Mouse (Mus musculus) forebrain, postnatal 0 days (tissue): ENCODE results near the gene Ciart. TPM values are rescaled to one million over a fixed set of nuclear protein-coding genes. Genes with fewer than 3 reads are reported as not detected.

Experiments
- ATAC-seq: fragments of 200-750 bp; cut with Nextera tagmentation; 2 replicates; pipeline ENCODE4 v1.8.0; 2017; ENCODE audit warnings: mild to moderate bottlenecking, moderate library complexity
- DNase-seq: peaks from one replicate; pipeline ENCODE4 v3.0.0-alpha.2; 2015
- H3K27ac ChIP-seq: fragments of 300-500 bp; sonication (generic); 2 replicates; pipeline ENCODE4 v1.5.1; 2014; ENCODE audit warnings: low read depth, mild to moderate bottlenecking, antibody characterized with exemption, low read length, moderate library complexity, mixed read lengths
- H3K27me3 ChIP-seq: fragments of 300-500 bp; sonication (generic); 2 replicates; pipeline ENCODE4 v1.6.1; 2014; ENCODE audit warnings: mild to moderate bottlenecking, low read length, mixed read lengths; ENCODE audit not compliant: insufficient read depth
- H3K36me3 ChIP-seq: fragments of 300-500 bp; sonication (generic); 2 replicates; pipeline ENCODE4 v1.6.1; 2014; ENCODE audit warnings: mild to moderate bottlenecking, moderate library complexity; ENCODE audit not compliant: insufficient read depth
- H3K4me1 ChIP-seq: fragments of 300-500 bp; sonication (generic); 2 replicates; pipeline ENCODE4 v1.6.1; 2014; ENCODE audit warnings: antibody characterized with exemption; ENCODE audit not compliant: insufficient read depth
- H3K4me2 ChIP-seq: fragments of 300-500 bp; sonication (generic); 2 replicates; pipeline ENCODE4 v1.6.1; 2014; ENCODE audit warnings: low read depth, mild to moderate bottlenecking, moderate library complexity
- H3K4me3 ChIP-seq: fragments of 300-500 bp; sonication (generic); 2 replicates; pipeline ENCODE4 v1.5.1; 2014; ENCODE audit warnings: low read depth, low read length, mixed read lengths
- H3K9ac ChIP-seq: fragments of 300-500 bp; sonication (generic); 2 replicates; pipeline ENCODE4 v1.6.1; 2014; ENCODE audit warnings: mild to moderate bottlenecking
- H3K9me3 ChIP-seq: fragments of 300-500 bp; sonication (generic); 2 replicates; pipeline ENCODE4 v1.6.1; 2016; ENCODE audit warnings: low read length
- CTCF ChIP-seq: sonication (generic); IDR thresholded peaks from 2 replicates; pipeline ENCODE4 v1.5.1; 2016; ENCODE audit warnings: antibody characterized with exemption, control low read depth, low read depth
- WGBS: fragments of 180-500 bp; shearing (Covaris S2); extraction: QIAGEN DNeasy Blood & Tissue Kit; methylation state at CpG from one replicate; pipeline ENCODE4 v1.1.7; 2014; 5-methylcytosine and 5-hydroxymethylcytosine counted together
- polyA plus RNA-seq: library from polyadenylated mRNA; unstranded; fragments of >200 nt; fragmentation: Nextera tagmentation; extraction: Ambion mirVana; gene quantifications from 2 replicates; pipeline ENCODE4 v1.2.1, GENCODE M21; 2015
- total RNA-seq: library from RNA; depleted of rRNA; stranded (reverse); fragments of >200 nt; gene quantifications from 2 replicates; pipeline ENCODE4 v1.2.3, GENCODE M21; 2014

Gene Ciart
- total and polyA plus RNA-seq, 2 experiments from 2014 or later, result 3.4 to 8.2 TPM

- H3K4me2 ChIP-seq, result peak overlapping the region; percentile 57; the same call in 1 of the 2 replicates
- DNase-seq (no peak), ATAC-seq (no peak)
- no peaks in the 10 kb centered on the region for H3K9me3 ChIP-seq
- H3K9ac ChIP-seq, result no peak overlapping the region
- WGBS, result 46% methylated on average over 11 of the region's 11 CpGs
- H3K36me3 ChIP-seq, result 0 out of 2 replicates have a peak, but pooled peaks cover under 1% of the 10 kb centered on the region
- TF ChIP-seq CTCF, result no peak
- peaks cover 8% of the 10 kb centered on the region for H3K4me1 ChIP-seq
- no peak overlapping the region for H3K4me3 ChIP-seq
- H3K27me3 ChIP-seq, result no peaks in the 10 kb centered on the region
- H3K27ac ChIP-seq, result peak overlapping the region; percentile 45; the same call in 1 of the 2 replicates
Observed at GRCm38 (mm10) chr3:95892066-95893052, 10.3 kb upstream of the Ciart start.

- DNase-seq, result no peak
- H3K27ac ChIP-seq, result peak within 1 kb of the TSS; percentile 45; the same call in 1 of the 2 replicates
- H3K9me3 ChIP-seq, result no peaks in the 10 kb centered on the region
- H3K4me2 ChIP-seq, result no peak within 1 kb of the TSS
- no peak within 1 kb of the TSS for H3K4me3 ChIP-seq
- WGBS, result 31% methylated on average over 12 of the region's 12 CpGs
- H3K4me1 ChIP-seq, result peaks cover 8% of the 10 kb centered on the region
- TF ChIP-seq CTCF, result no peak
- no peak for ATAC-seq
- no peaks in the 10 kb centered on the region for H3K36me3 ChIP-seq
- no peaks in the 10 kb centered on the region for H3K27me3 ChIP-seq
- no peak within 1 kb of the TSS for H3K9ac ChIP-seq
Observed at GRCm38 (mm10) chr3:95891211-95892065, 9.4 kb upstream of the Ciart start, which contains the start of gene BC028528. Gene BC028528 (minus strand): TSS chr3:95892005.

- ATAC-seq, result no peak
- no peak for TF ChIP-seq CTCF
- Histone ChIP-seq H3K36me3 (no peaks in the 10 kb centered on the region), H3K9ac (no peak overlapping the region), H3K4me1 (peaks cover 5% of the 10 kb centered on the region; the same call in 1 of the 2 replicates), H3K27ac (no peak overlapping the region), H3K4me2 (no peak overlapping the region), H3K4me3 (no peak overlapping the region), H3K9me3 (no peaks in the 10 kb centered on the region), H3K27me3 (no peaks in the 10 kb centered on the region)
- WGBS, result 83% methylated on average over 3 of the region's 3 CpGs
- DNase-seq, result no peak
Observed at GRCm38 (mm10) chr3:95889664-95890063, 7.6 kb upstream of the Ciart start.

GRCm38 (mm10) chr3:95887596-95887995 lies 5.5 kb upstream of the Ciart start:
- H3K4me3 ChIP-seq, result no peak overlapping the region
- no peak overlapping the region for H3K9ac ChIP-seq
- WGBS, result 85% methylated on average over 4 of the region's 4 CpGs
- H3K4me2 ChIP-seq, result no peak overlapping the region
- no peaks in the 10 kb centered on the region; the same call in 1 of the 2 replicates for H3K4me1 ChIP-seq
- H3K9me3 ChIP-seq, result no peaks in the 10 kb centered on the region
- H3K27ac ChIP-seq, result no peak overlapping the region
- ATAC-seq, result no peak
- H3K36me3 ChIP-seq, result no peaks in the 10 kb centered on the region
- no peak for TF ChIP-seq CTCF
- no peaks in the 10 kb centered on the region for H3K27me3 ChIP-seq
- DNase-seq, result no peak

- Histone ChIP-seq H3K27me3 (no peaks in the 10 kb centered on the region), H3K27ac (no peak overlapping the region), H3K4me1 (peaks cover 5% of the 10 kb centered on the region; the same call in 1 of the 2 replicates), H3K9ac (no peak overlapping the region), H3K4me3 (no peak overlapping the region), H3K36me3 (no peaks in the 10 kb centered on the region), H3K4me2 (no peak overlapping the region), H3K9me3 (no peaks in the 10 kb centered on the region)
- TF ChIP-seq CTCF, result no peak
- DNase-seq (no peak), ATAC-seq (no peak)
- WGBS, result 80% methylated on average over 5 of the region's 5 CpGs
Observed at GRCm38 (mm10) chr3:95884400-95884799, 2.3 kb upstream of the Ciart start.

GRCm38 (mm10) chr3:95882816-95883425 lies 870 bp upstream of the Ciart start:
- Histone ChIP-seq H3K27me3 (no peaks in the 10 kb centered on the region), H3K4me1 (peaks cover 5% of the 10 kb centered on the region; the same call in 1 of the 2 replicates), H3K4me3 (peak overlapping the region; percentile 43), H3K9ac (peak overlapping the region; percentile 19; the same call in 1 of the 2 replicates), H3K4me2 (peak overlapping the region; percentile 79), H3K9me3 (no peaks in the 10 kb centered on the region), H3K27ac (no peak overlapping the region), H3K36me3 (no peaks in the 10 kb centered on the region)
- WGBS, result 3% methylated on average over 24 of the region's 24 CpGs
- DNase-seq (peak; percentile 59), ATAC-seq (no peak)
- peak; percentile 56 for TF ChIP-seq CTCF
